Mouse (Mus musculus): ENCODE results near the gene Mrm1. TPM values are rescaled to one million over a fixed set of nuclear protein-coding genes. Genes with fewer than 3 reads are reported as not detected.

Mrm1 gene
- polyA plus RNA-seq, 1 experiment from 2014 or later = 8.9 TPM

GRCm38 (mm10) chr11:84797026-84797425, 22.3 kb downstream of the Mrm1 start:
- no peak overlapping the region for H3K9ac ChIP-seq
- no peak overlapping the region for H3K27ac ChIP-seq
- no peak for ATAC-seq
- H3K36me3 ChIP-seq (ENCODE audit: poor library complexity, severe bottlenecking) = no peaks in the 10 kb centered on the region
- WGBS = 21% methylated on average over 10 of the region's 10 CpGs
- H3K27me3 ChIP-seq = peaks cover 54% of the 10 kb centered on the region
- H3K9me3 ChIP-seq (replicated peaks) = peaks cover 4% of the 10 kb centered on the region; the same call in 1 of the 2 replicates
- H3K4me2 ChIP-seq = no peak overlapping the region
- no peak overlapping the region for H3K4me3 ChIP-seq
- 0 out of 2 replicates have a peak, but pooled peaks cover 7% of the 10 kb centered on the region for H3K4me1 ChIP-seq

- Histone ChIP-seq H3K4me1 (0 out of 2 replicates have a peak, but pooled peaks cover 7% of the 10 kb centered on the region), H3K9ac (peak overlapping the region; percentile 40; the same call in 1 of the 2 replicates), H3K4me3 (no peak overlapping the region), H3K9me3 (replicated peaks) (peaks cover 4% of the 10 kb centered on the region; the same call in 1 of the 2 replicates), H3K27ac (no peak overlapping the region), H3K36me3 (ENCODE audit: poor library complexity, severe bottlenecking) (no peaks in the 10 kb centered on the region), H3K4me2 (peak overlapping the region; percentile 47), H3K27me3 (peaks cover 73% of the 10 kb centered on the region)
- 7% methylated on average over 17 of the region's 17 CpGs for WGBS
- peak; percentile 93 for ATAC-seq
Observed at GRCm38 (mm10) chr11:84794496-84795113, 24.7 kb downstream of the Mrm1 start.

- H3K4me1 ChIP-seq = 0 out of 2 replicates have a peak, but pooled peaks cover 7% of the 10 kb centered on the region
- H3K27me3 ChIP-seq = peaks cover 83% of the 10 kb centered on the region
- no peak overlapping the region for H3K4me2 ChIP-seq
- ATAC-seq = no peak
- H3K27ac ChIP-seq = no peak overlapping the region
- H3K9me3 ChIP-seq (replicated peaks) = peaks cover 4% of the 10 kb centered on the region; the same call in 1 of the 2 replicates
- no peak overlapping the region for H3K4me3 ChIP-seq
- H3K9ac ChIP-seq = no peak overlapping the region
- H3K36me3 ChIP-seq (ENCODE audit: poor library complexity, severe bottlenecking) = no peaks in the 10 kb centered on the region
Observed at GRCm38 (mm10) chr11:84793545-84793944, 25.8 kb downstream of the Mrm1 start.

- H3K4me3 ChIP-seq = no peak overlapping the region
- no peaks in the 10 kb centered on the region for H3K36me3 ChIP-seq (ENCODE audit: poor library complexity, severe bottlenecking)
- no peaks in the 10 kb centered on the region for H3K4me1 ChIP-seq
- no peak for ATAC-seq
- WGBS = 59% methylated on average over 6 of the region's 6 CpGs
- H3K4me2 ChIP-seq = no peak overlapping the region
- no peak overlapping the region for H3K27ac ChIP-seq
- H3K27me3 ChIP-seq = peaks cover 64% of the 10 kb centered on the region
- peaks cover 4% of the 10 kb centered on the region; the same call in 1 of the 2 replicates for H3K9me3 ChIP-seq (replicated peaks)
- H3K9ac ChIP-seq = no peak overlapping the region
Observed at GRCm38 (mm10) chr11:84790383-84790782, 28.9 kb downstream of the Mrm1 start.

- Histone ChIP-seq H3K4me3 (peak overlapping the region; percentile 7; the same call in 1 of the 2 replicates), H3K9me3 (replicated peaks) (no peaks in the 10 kb centered on the region), H3K36me3 (ENCODE audit: poor library complexity, severe bottlenecking) (no peaks in the 10 kb centered on the region), H3K4me1 (peaks cover 33% of the 10 kb centered on the region), H3K27me3 (peaks cover 91% of the 10 kb centered on the region), H3K9ac (no peak overlapping the region), H3K4me2 (peak overlapping the region; percentile 51), H3K27ac (0 out of 2 replicates have a peak overlapping the region, but pooled peaks have one; percentile 19)
- under 1% methylated on average over 19 of the region's 19 CpGs for whole genome bisulfite sequencing
- ATAC-seq = peak; percentile 81
Observed at GRCm38 (mm10) chr11:84780143-84780870, 39.0 kb downstream of the Mrm1 start.

- peaks cover 88% of the 10 kb centered on the region for H3K27me3 ChIP-seq
- no peaks in the 10 kb centered on the region for H3K36me3 ChIP-seq (ENCODE audit: poor library complexity, severe bottlenecking)
- H3K4me1 ChIP-seq = peaks cover 46% of the 10 kb centered on the region
- H3K9me3 ChIP-seq (replicated peaks) = no peaks in the 10 kb centered on the region
- peak; percentile 65 for ATAC-seq
- H3K27ac ChIP-seq = no peak overlapping the region; the same call in 1 of the 2 replicates
- H3K4me2 ChIP-seq = peak overlapping the region; percentile 19
- no peak overlapping the region; the same call in 1 of the 2 replicates for H3K9ac ChIP-seq
- WGBS = 2% methylated on average over 4 of the region's 4 CpGs
- no peak overlapping the region for H3K4me3 ChIP-seq
Observed at GRCm38 (mm10) chr11:84775560-84775959, 43.8 kb downstream of the Mrm1 start.

GRCm38 (mm10) chr11:84774870-84775514, 44.3 kb downstream of the Mrm1 start:
- H3K4me1 ChIP-seq = peaks cover 40% of the 10 kb centered on the region
- H3K4me2 ChIP-seq = peak overlapping the region; percentile 19

GRCm38 (mm10) chr11:84767898-84768297, 51.4 kb downstream of the Mrm1 start:
- H3K4me2 ChIP-seq = no peak overlapping the region
- H3K4me3 ChIP-seq = no peak overlapping the region
- peaks cover 45% of the 10 kb centered on the region for H3K4me1 ChIP-seq
- no peak overlapping the region for H3K27ac ChIP-seq
- WGBS = 72% methylated on average over 6 of the region's 6 CpGs
- no peak overlapping the region for H3K9ac ChIP-seq
- H3K9me3 ChIP-seq (replicated peaks) = no peaks in the 10 kb centered on the region
- H3K36me3 ChIP-seq (ENCODE audit: poor library complexity, severe bottlenecking) = no peaks in the 10 kb centered on the region
- no peak for ATAC-seq
- H3K27me3 ChIP-seq = peaks cover 95% of the 10 kb centered on the region

More at GRCm38 (mm10) chr11:84774870-84775514, 44.3 kb downstream of the Mrm1 start:
- no peaks in the 10 kb centered on the region for H3K9me3 ChIP-seq (replicated peaks)
- ATAC-seq = peak; percentile 53
- WGBS = 36% methylated on average over 13 of the region's 13 CpGs
- peak overlapping the region; percentile 35 for H3K27ac ChIP-seq
- H3K4me3 ChIP-seq = no peak overlapping the region
- H3K36me3 ChIP-seq (ENCODE audit: poor library complexity, severe bottlenecking) = no peaks in the 10 kb centered on the region
- no peak overlapping the region for H3K9ac ChIP-seq
- peaks cover 89% of the 10 kb centered on the region for H3K27me3 ChIP-seq

- ATAC-seq = no peak
- Histone ChIP-seq H3K9ac (no peak overlapping the region), H3K4me1 (peaks cover 48% of the 10 kb centered on the region), H3K27me3 (peaks cover 89% of the 10 kb centered on the region), H3K9me3 (replicated peaks) (no peaks in the 10 kb centered on the region), H3K27ac (no peak overlapping the region), H3K4me3 (no peak overlapping the region), H3K4me2 (no peak overlapping the region), H3K36me3 (ENCODE audit: poor library complexity, severe bottlenecking) (no peaks in the 10 kb centered on the region)
- 32% methylated on average over 5 of the region's 5 CpGs for WGBS
Observed at GRCm38 (mm10) chr11:84765125-84765524, 54.2 kb downstream of the Mrm1 start.

GRCm38 (mm10) chr11:84764527-84764961, 54.8 kb downstream of the Mrm1 start:
- Histone ChIP-seq H3K27ac (no peak overlapping the region), H3K9me3 (replicated peaks) (no peaks in the 10 kb centered on the region)

GRCm38 (mm10) chr11:84764116-84764515, 55.2 kb downstream of the Mrm1 start:
- 17% methylated on average over 7 of the region's 8 CpGs for WGBS
- H3K27me3 ChIP-seq = peaks cover 85% of the 10 kb centered on the region
- no peak overlapping the region for H3K27ac ChIP-seq

More at GRCm38 (mm10) chr11:84764527-84764961, 54.8 kb downstream of the Mrm1 start:
- H3K27me3 ChIP-seq = peaks cover 89% of the 10 kb centered on the region
- no peak overlapping the region for H3K9ac ChIP-seq
- no peaks in the 10 kb centered on the region for H3K36me3 ChIP-seq (ENCODE audit: poor library complexity, severe bottlenecking)
- no peak for ATAC-seq
- WGBS = 3% methylated on average over 21 of the region's 21 CpGs
- no peak overlapping the region for H3K4me3 ChIP-seq
- H3K4me1 ChIP-seq = peaks cover 53% of the 10 kb centered on the region
- peak overlapping the region; percentile 36 for H3K4me2 ChIP-seq

More at GRCm38 (mm10) chr11:84764116-84764515, 55.2 kb downstream of the Mrm1 start:
- Histone ChIP-seq H3K36me3 (ENCODE audit: poor library complexity, severe bottlenecking) (no peaks in the 10 kb centered on the region), H3K4me1 (peaks cover 55% of the 10 kb centered on the region), H3K9ac (no peak overlapping the region), H3K4me2 (peak overlapping the region; percentile 36), H3K9me3 (replicated peaks) (no peaks in the 10 kb centered on the region), H3K4me3 (no peak overlapping the region)
- no peak for ATAC-seq

Measured in forebrain, embryonic 13.5 days (tissue).